Mouse (Mus musculus) R1 (cell line): Measurements from ENCODE around the gene Ranbp10.

Experiments used
- DNase-seq: peaks from one replicate; pipeline ENCODE4 v3.0.0-alpha.2; 2018; ENCODE audit warnings: low read depth, low spot score

Ranbp10 gene

DNA sequence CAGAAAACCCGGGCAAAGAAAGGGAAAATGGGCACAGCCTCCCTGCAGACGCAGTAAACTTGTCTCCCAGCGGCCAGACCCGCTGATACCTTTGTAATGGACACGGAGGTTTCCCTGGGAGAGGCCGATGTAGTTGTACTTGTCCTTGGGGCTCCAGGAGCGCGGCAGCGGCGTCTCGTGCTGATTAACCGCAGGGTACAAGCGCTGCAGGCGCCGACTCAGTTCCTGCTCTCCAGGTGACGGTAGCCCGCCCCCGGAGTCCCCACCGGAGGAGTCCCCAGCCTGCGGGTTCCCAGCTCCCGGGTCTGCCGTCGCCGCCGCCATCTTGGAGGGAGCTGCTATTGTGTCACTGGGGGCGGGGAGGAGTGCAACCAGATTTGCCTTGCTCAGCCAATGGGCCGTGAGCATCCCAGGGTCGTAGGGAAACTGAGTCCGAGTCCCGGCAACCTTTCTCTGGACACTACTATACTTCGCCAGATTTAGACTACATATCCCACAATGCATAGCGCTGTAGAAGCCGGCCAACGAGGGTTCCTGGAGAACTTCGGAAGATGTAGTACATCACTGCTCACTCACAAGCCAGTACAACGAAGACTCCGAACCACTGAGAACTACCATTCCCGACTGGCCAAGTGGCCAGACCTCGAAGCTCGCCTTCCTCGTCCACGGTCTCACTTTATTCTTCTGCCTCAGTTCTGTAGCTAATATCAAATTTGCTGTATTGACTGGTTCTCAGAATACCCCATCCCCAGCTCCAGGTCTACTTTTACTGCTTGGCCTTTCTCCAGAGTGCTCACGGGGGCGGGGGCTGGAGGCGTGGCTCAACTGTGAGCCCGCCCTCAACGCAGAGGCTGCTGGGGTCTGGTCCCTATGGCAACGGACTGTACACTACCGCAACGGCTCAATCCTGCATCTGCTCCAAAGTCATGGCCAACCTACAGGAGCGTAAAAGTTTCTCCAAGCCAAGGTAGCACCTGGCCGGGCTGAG lies at the start of gene Ranbp10, which contains the start of gene Tsnaxip1:
Gene Ranbp10, minus strand, starts transcription at position 490 of the 988 bp plus-strand sequence.
Gene Tsnaxip1, plus strand, starts transcription at position 871 of the 988 bp plus-strand sequence.
- peak; percentile 100 for DNase-seq

- DNase-seq, result no peak
These were observed 47.2 kb upstream of the Ranbp10 start for GRCm38 (mm10) chr8:105874301-105874700.

- DNase-seq, result peak; percentile 54
These were observed 39.3 kb upstream of the Ranbp10 start for GRCm38 (mm10) chr8:105866364-105867029.

GRCm38 (mm10) chr8:105861951-105862350 lies 34.8 kb upstream of the Ranbp10 start:
- peak; percentile 57 for DNase-seq

DNA sequence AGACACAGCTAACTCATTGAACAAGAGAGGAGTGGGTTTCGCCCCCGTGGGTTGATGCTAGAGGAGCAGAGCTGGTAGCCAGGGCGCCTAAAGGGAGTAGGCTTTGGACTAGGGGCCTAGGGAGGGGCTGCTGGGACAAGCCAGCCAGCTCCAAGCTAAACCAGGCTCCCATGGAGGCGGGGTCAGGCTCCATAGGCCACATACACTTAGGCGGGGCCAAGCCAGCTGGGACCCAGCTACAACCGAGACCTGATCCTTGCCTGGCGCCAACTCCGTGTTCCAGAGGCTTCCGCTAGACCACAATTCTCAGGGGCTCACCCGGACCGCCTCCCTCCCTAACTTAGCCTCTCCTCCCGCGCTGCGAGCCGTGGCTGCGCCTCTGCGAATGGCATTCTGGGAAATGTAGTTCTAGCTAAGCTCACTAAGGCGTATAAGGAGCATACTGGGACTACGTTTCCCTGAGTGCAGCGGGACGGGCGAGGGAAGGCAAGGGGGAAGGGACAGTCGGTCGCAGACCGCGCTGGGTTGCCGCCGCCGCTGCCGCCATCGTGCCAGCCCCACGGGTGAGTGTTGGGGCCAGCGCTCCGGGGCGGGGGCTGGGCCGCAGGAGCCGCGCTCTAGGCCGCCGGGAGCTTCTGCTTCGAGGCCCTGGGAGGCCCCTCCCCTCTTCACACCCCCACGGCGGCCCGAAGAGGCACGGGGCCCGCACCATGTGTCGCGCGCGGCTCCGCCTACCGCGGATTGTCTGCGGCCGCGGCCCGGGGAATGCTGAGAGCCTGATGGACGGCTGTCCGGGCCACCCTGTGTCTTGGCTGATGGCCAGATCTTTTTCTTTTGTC lies 33.2 kb upstream of the Ranbp10 start, which contains the start of gene Nutf2:
Gene Nutf2, plus strand, starts transcription at position 438 of the 839 bp plus-strand sequence.
- DNase-seq, result peak; percentile 100

- DNase-seq, result no peak
These were observed 32.2 kb upstream of the Ranbp10 start for GRCm38 (mm10) chr8:105859314-105859713.

DNA sequence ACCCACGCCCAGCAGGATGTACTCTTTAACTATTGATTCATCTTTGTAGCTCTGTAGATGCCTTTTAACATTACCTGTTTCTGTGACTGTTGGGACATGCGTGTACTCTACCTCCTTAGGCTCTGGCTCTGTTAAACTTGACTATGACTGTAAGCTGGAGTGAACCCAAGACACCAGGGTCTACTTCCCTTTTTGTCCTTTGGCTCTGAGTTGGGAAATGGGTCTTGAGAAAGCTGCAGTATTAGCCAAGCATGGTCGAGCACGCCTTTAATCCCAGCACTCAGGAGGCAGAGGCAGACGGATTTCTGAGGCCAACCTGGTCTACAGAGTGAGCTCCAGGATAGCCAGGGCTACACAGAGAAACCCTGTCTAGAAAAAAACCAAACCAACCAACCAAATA lies 31.3 kb upstream of the Ranbp10 start:
- no peak for DNase-seq

- DNase-seq, result no peak
These were observed 29.2 kb upstream of the Ranbp10 start for GRCm38 (mm10) chr8:105856168-105856835.

DNA sequence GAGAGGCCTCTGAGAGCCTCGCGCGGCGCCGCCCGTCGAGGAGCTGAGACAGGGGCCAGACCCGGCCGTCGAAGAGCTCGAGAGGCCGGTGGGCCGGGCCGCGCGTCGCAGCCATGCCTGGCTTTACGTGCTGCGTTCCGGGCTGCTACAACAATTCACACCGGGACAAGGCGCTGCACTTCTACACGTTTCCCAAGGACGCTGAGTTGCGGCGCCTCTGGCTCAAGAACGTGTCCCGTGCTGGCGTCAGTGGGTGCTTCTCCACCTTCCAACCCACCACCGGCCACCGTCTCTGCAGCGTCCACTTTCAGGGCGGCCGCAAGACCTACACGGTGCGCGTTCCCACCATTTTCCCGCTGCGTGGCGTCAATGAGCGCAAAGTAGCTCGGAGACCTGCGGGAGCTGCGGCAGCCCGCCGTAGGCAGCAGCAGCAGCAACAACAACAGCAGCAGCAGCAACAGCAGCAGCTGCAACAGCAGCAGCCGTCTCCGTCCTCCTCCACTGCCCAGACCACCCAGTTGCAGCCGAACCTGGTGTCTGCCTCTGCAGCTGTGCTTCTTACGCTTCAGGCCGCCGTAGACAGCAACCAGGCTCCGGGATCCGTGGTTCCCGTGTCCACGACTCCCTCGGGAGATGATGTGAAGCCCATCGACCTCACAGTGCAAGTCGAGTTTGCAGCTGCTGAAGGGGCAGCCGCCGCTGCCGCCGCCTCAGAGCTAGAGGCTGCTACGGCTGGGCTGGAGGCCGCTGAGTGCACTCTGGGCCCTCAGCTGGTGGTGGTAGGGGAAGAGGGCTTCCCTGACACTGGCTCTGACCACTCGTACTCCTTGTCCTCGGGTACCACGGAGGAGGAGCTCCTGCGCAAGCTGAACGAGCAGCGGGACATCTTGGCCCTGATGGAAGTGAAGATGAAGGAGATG lies 28.4 kb upstream of the Ranbp10 start:
- no peak for DNase-seq

DNA sequence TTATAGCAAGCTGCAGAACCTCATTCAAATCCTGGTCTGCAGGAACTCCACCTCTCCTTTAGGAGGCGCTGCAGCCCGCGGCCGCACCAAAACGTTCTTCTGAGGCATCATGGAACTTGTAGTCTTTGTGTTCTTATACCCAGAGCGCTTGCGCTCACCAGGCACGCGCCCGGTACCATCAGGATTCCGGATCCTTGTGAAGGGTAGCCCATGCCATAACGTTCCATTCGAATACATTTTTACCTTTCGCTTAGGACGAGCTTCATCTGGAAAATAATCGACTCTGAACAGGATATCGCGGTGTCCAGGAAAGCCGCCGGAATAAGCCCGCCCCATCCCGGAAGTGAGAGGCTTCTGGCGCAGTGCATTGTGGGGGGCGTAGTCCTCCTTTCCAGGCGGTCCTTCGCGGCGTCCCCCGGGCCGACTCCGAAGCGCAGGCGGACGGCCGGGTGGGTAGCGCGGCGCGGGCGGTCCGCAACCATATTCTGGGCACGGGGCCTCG lies 27.6 kb upstream of the Ranbp10 start, which contains the start of gene Thap11:
Gene Thap11, plus strand, starts transcription at position 418 of the 502 bp plus-strand sequence.
- DNase-seq, result peak; percentile 96

DNA sequence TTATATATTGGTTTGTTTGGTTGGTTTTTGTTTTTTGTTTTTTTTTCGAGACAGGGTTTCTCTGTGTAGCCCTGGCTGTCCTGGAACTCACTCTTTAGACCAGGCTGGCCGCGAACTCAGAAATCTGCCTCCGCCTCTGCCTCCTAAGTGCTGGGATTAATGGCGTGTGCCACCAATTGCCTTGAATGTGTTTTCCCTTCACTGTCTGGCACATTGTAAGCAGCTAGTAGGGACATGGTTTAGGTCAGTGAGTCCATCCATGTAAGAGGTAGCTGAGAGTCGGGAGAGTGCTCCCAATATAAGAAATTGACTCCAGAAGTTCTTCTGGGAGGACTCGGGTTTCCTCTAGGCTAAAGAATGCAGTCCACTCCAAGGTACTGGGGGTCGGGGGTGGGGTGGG lies 27.2 kb upstream of the Ranbp10 start:
- DNase-seq, result no peak

DNA sequence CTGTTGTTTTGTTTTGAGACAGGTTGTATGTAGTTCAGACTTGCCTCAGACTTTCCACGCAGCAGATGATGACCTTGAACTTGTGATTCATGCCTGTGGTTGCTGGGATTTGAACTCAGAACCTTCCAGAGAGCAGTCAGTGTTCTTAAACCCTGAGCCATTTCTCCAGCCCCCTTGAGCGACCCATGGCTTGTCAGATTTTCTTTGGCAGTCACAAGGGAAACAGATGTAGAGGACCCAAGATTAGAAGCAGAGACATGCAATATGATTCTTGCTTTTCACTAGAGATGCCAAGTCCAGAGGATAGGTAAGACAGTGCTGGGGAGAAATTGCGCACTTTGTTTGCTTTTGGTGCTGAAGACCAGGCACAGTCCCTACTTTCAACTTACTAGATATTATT lies 26.0 kb upstream of the Ranbp10 start, which contains the start of gene Cenpt:
Gene Cenpt, minus strand, starts transcription at position 101 of the 400 bp plus-strand sequence.
- DNase-seq, result no peak

DNA sequence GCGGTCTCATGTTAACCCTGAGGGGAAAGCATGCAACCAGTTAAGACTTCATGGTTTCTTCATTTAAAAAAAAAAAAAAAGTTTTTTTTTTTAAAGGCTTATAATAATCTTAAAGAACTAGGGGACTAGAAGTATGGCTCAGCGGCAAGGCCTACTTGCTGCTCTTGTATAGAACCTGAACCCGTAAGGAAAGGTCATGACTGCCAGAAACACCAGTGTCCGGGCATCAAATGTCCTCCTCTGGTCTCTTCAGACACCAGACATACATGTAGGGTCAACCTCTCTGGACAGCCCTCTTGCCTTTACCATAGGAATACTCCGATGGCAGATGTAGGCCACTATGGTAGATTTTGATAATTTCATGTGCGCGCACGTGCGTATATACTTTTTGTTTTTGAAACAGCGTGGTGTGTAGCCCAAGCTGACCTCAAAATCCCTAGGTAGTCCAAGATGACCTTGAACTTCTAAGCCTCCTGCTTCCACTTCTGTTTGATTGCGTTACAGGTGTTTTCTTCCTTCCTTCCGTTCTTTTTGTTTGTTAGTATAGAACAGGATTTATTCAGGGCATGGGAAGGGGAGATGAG lies 25.1 kb upstream of the Ranbp10 start:
- peak; percentile 49 for DNase-seq

DNA sequence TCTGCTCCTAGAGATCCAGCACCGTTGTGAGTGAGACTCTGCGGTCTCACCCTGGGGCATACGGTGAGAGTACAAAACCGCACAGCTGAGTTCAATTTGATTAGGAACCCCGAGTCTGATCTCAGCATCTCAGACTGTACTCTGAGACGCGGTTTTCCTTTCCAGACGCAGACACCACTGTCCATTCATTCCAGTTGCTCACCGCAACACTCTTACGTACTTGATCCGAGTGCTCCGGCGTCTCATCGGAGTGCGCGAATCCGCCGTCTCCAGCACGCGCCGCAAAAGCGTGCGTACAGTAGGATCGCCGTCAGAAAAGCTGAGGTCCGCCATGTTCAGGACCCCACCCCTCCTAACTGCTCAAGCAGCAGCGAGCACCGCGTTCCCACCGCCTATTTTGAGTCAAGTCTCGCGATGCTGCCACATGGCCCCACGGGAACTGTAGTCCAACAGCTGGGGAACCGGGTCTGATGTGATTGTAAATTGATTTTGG lies 24.5 kb upstream of the Ranbp10 start:
- DNase-seq, result peak; percentile 98

GRCm38 (mm10) chr8:105850611-105851010 lies 23.5 kb upstream of the Ranbp10 start:
- peak; percentile 70 for DNase-seq

DNA sequence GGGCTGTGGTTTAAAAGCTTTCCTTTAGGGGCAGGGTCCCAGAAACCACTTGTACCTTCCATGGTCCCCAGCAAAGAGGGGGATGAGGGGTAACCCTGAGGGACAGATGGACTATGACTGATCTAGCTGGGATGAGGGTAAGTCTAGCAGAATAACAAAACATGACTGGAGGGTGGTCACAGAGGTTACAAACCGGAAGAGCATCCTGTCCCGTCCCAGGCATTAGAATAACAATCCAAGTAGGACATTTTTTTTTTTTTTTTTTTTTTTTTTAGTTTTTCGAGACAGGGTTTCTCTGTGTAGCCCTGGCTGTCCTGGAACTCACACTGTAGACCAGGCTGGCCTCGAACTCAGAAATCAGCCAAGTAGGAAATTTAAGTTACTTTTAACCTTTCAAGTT lies 22.9 kb upstream of the Ranbp10 start:
- no peak for DNase-seq

- DNase-seq, result no peak
These were observed 19.5 kb upstream of the Ranbp10 start for GRCm38 (mm10) chr8:105846678-105847077.

GRCm38 (mm10) chr8:105839209-105839608 lies 12.1 kb upstream of the Ranbp10 start:
- no peak for DNase-seq

- DNase-seq, result no peak
These were observed 9.8 kb upstream of the Ranbp10 start for GRCm38 (mm10) chr8:105836991-105837390.
